Mouse (Mus musculus): ENCODE measurements around the gene Usp21.
"Not testable (repeated sequence)": the region's sequence is repeated elsewhere in the genome, so short reads cannot be mapped to it uniquely, and the experiment has no call there.

Usp21 gene

DNA sequence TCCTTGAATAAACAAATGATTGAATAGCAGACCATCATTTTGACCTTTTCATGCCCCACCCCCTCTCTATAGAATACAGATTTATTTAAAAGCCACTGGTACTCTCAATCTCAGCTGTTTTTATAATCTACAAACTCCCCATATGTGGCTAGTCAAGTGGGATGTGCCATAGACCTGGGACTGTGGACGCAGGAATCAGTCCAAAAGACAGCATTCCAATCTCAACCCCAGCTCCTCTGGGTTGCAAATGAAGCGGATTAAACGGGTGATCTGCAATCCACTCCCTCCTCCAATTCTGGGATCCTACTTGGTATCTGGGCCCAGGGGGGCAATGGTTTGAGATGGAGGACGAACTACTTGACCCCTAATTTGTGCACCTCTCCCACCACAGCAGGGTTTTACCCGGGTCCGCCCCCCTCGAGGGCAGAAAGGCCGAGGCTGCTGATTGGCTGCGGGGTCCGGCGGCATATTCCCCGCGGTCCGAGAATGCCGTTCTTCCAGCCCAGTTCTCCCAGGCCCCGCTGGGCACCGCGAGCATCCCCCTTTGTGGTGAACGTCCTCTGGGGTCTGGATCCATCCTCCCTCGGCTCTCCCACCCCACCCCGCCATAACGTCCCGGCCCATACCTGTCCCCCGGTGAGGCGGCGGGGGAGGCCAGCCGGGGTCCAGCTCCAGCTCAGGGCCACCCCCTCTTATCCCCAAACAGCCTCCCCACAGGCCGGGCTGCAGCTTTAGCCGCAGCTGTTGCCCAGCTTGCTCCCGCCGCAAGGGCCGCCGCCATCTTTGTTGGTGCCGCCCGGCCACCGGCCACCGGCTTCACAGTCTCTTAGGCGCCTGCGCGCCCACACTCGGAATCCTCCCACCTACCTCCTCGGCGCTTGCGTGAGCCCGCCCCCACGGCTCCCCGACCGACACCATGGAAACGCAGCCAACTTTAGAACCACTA lies at the start of gene Usp21:
Usp21 (minus strand) TSS at position 856 of the 946 bp plus-strand sequence.
- peak; percentile 93 for DNase-seq (ENCODE audit: low spot score)

DNA sequence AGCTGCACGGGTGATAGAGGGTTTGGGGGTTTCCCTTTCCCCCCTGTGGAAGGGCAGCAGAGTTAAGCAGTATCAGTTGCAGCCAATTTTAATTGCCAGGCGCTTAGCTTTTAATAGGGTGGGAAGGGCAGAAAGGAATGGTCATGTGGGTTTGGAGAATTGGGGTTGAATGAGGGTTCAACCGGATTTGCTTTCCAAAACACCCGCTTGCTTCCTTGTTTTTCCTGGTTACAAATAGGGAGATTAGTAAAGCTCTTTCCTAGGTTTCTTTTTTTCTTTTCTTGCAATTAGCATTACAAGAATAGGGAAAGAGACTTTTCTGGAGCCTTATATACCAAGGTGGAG lies 42.4 kb upstream of the Usp21 start:
- DNase-seq (ENCODE audit: low spot score) = no peak

DNA sequence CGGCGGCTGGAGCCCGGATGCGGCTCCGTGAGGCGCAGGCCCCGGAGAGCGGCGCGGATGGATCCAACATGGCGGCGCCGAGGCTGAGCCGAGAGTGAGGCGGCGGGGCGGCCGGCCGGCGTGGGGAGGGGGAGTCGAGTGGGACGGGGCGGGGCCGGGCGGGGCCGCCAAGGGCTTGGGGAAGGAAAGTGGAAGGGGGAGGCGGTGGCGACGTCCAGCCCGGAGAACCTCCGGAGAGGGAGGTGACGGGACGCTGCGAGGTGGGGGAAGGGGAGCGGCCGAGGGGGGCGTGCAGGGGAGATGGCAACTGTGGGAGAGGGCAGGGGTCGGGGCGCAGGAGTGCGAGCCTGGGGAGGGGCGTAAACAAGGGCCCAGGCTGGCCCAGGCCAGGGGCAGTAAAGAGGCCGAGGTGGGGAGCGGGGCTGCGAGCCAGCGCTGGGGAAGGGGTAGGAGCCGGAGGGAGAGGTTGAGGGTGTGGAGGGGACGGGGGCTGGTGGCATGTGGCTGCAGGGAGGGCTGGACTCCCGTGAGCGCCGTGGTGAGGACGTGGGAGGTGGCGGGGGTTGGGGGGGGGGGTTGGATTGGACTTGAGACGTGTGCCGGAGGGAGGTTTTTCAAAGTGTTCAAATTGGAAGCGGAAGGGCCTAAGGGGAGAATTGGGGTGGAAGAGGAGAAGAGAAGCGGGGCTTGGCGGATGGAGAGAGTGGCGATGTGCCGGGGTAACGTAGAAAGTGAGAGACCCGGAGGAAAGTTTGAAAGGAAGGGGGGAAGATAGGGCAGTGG lies 41.8 kb upstream of the Usp21 start:
- DNase-seq (ENCODE audit: low spot score) = peak; percentile 82

DNA sequence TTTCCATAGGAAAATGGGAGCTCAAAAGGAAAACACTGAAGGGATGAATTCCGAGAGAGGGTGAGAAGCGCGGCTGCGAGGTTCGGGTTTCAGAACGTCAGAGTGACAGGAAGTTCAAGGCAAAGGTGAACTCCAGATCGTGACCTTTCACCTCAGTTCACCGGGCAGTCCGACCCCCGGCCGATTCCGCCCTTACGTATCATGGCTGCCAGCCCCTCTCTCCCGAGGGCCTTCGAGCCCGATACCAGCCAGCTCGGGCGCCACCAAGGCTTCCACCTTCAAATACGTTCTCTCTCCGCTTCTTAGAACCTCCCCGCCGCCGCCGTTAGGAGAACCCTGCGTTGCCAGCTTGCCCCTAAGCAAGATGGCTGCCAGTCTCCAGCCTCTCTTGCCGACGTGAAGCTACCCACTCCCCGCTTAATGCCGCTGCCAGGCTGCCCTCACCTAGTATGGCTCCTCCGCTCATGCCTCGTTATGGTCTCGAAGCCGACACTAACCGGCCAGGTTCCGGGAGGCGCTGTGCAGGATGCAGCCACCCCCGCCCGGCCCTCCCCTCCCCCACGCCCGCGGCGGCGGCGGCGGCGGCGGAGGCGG lies 41.1 kb upstream of the Usp21 start, which contains the start of gene Dedd:
Dedd (plus strand) TSS at position 307 of the 594 bp plus-strand sequence.
- DNase-seq (ENCODE audit: low spot score) = peak; percentile 91

- DNase-seq (ENCODE audit: low spot score) = no peak
Observed at GRCm38 (mm10) chr1:171328244-171328643, 40.5 kb upstream of the Usp21 start.

GRCm38 (mm10) chr1:171326588-171326987 lies 38.8 kb upstream of the Usp21 start:
- DNase-seq (ENCODE audit: low spot score) = not testable (repeated sequence)

DNA sequence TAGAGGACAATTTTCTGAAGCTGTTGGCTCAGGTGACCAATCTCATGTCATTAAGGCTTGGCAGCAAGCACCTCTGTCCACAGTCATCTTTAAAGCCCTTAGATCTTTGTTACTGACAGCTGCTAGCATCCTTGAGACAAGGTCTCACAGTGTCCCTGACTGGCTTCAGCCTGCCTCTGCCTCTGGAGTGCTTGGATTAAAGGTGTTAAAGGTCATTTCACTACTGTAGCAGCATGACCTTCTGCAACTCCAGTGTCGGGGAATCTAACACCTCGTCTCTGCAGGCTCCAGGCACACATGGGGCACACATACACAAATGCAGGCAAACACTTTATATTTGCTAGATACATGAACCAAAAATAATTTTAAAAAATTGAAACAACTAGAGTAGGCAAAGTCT lies 37.8 kb upstream of the Usp21 start:
- no peak for DNase-seq (ENCODE audit: low spot score)

DNA sequence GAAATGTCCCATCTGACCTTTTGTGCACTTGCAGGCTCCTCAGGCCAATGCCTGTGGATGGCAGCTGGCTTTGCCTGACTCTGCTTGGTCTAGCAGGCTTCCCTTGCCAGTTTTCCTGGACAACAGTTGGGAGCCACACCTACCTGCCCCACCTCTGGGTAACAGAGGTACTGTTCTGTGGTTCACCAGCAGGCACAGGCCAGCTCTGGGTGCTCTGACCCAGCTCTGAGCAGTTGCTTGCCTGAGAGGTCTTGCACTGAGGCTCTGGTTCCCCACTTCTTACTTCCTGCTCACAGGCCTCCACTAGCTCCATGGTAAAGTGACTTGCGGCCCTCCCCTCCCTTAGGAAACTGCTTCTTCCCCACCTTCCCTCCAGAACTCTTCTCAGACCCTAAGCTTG lies 34.2 kb upstream of the Usp21 start:
- DNase-seq (ENCODE audit: low spot score) = peak; percentile 20

- DNase-seq (ENCODE audit: low spot score) = no peak
Observed at GRCm38 (mm10) chr1:171321415-171321814, 33.6 kb upstream of the Usp21 start.

DNA sequence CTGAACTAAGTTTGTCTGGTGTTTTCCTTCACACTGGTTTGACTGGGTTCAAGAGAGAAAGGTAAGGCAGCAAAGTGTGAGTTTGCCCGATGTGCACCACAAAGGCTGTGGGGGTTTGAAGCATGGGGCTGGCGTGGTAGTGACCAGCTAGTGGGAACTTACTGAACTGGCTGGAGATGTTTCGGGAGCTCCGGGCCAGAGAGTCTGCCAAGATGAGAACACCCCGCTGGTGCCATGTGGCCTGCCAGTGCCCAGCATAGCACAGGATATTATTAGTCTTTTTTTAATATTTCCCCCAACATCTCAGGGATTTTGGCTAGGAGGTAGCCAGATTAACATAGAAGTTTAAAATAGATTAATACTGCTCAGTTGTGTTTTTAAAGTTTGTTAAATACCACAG lies 32.4 kb upstream of the Usp21 start:
- no peak for DNase-seq (ENCODE audit: low spot score)

- DNase-seq (ENCODE audit: low spot score) = no peak
Observed at GRCm38 (mm10) chr1:171319748-171320147, 32.0 kb upstream of the Usp21 start.

DNA sequence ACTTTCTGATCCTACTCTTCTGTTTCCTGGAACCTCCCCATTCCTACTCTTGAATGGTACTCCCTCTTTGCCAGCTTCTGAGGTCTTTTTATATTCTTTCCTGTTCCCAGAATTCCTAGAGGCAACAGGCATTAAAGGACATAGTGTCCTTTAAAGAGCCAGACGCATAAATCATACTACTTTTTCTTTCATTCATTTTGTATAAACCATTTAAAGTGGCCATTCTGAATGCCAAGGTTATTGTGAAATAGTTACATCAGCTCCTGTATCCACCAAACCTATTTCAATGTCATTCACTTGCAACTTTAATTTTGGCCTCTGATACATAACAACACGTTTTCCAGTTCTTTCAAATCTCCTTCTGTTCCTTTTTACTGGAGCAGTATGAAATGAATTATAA lies 21.5 kb upstream of the Usp21 start:
- DNase-seq (ENCODE audit: low spot score) = no peak

- not testable (repeated sequence) for DNase-seq (ENCODE audit: low spot score)
Observed at GRCm38 (mm10) chr1:171306157-171306556, 18.4 kb upstream of the Usp21 start.

GRCm38 (mm10) chr1:171298226-171298625 lies 10.4 kb upstream of the Usp21 start:
- DNase-seq (ENCODE audit: low spot score) = no peak

GRCm38 (mm10) chr1:171295063-171295402 lies 7.2 kb upstream of the Usp21 start:
- no peak for DNase-seq (ENCODE audit: low spot score)

DNA sequence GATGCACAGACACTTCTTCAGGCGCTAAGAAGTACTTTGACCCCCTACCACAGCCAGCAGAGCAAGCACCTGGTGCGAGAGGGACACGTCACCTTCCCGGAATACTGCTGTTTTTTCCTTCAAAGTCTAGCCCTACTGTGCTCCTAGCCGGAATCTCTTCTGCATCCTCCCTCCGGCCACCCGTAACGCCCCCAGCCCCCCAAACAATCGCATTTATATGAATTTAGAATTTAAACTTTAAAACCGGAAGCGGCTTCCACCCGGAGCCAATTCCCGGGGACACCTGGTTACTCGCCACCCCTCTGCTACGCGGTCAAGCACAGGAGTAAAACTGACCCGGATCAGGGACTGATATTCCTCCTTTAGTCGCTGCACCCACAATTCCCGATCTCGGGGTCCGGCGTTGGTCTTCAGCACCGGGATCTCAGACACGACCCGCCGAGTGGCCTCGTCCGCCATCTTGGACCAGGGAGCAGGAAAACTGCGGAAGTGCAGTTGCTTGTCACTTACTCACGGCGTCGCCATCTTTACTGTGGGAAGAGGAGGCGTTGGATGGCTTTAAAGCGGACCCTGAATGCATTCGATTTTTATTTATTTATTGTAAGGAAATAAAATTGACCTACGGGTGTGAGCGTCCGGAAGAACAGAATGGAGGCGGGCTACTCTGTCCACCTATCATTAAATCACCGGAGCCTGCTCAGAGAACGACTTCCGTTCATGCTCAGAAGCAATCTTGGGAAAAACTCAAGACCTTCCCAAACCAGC lies 6.7 kb upstream of the Usp21 start, which contains the start of gene Ufc1:
Ufc1 (minus strand) TSS at position 727 of the 765 bp plus-strand sequence.
- DNase-seq (ENCODE audit: low spot score) = peak; percentile 85

- DNase-seq (ENCODE audit: low spot score) = no peak
Observed at GRCm38 (mm10) chr1:171293906-171294297, 6.1 kb upstream of the Usp21 start.

- no peak for DNase-seq (ENCODE audit: low spot score)
Observed at GRCm38 (mm10) chr1:171293351-171293750, 5.6 kb upstream of the Usp21 start.

- DNase-seq (ENCODE audit: low spot score) = no peak
Observed at GRCm38 (mm10) chr1:171288328-171288727, 537 bp upstream of the Usp21 start.

- no peak for DNase-seq (ENCODE audit: low spot score)
Observed at GRCm38 (mm10) chr1:171286517-171286916, 1.3 kb downstream of the Usp21 start.

DNA sequence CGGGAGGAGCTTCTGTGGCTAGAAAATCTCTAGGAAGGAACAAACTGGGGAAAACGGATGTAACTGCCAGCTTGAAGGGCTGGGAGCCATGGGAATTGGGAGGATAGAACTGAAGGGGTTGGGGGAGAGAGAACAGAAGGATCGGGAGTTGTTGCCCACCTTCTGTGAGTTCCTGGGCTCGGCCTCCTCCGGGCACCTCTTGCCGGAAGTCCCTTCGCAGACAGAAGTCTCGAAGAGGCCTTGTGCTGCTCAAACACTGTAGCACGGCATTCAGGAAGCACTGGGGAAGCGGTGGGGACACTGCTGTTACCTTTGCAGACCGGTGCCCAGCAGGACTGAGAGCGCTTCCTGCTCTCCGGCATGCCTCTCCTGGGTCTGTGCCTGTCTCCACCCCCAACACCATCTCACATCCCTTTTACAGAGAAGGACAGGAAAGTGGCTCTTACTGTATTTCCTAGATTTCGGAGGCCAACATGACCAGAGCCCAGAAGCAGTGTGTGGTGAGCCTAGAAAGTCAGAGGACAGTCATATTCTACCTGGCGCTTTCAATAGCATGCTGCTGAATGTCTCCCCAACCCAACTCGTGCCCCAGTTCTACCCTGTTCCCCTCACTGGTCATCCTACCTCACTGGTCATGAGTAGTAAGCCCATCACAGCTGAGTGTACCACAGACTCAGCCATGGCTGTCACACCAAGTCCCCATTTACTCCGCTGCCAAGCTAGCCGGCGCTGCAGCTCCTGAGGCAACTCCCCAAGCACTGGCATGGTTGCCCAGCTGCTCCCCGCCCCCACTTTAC lies 2.5 kb downstream of the Usp21 start:
- no peak for DNase-seq (ENCODE audit: low spot score)

Measured in urinary bladder, postnatal 14 days (tissue).